Mouse (Mus musculus): ENCODE results near the gene Sbf2.
A peak's percentile ranks its signal among the peaks of the same experiment; 100 is the strongest.

DNA sequence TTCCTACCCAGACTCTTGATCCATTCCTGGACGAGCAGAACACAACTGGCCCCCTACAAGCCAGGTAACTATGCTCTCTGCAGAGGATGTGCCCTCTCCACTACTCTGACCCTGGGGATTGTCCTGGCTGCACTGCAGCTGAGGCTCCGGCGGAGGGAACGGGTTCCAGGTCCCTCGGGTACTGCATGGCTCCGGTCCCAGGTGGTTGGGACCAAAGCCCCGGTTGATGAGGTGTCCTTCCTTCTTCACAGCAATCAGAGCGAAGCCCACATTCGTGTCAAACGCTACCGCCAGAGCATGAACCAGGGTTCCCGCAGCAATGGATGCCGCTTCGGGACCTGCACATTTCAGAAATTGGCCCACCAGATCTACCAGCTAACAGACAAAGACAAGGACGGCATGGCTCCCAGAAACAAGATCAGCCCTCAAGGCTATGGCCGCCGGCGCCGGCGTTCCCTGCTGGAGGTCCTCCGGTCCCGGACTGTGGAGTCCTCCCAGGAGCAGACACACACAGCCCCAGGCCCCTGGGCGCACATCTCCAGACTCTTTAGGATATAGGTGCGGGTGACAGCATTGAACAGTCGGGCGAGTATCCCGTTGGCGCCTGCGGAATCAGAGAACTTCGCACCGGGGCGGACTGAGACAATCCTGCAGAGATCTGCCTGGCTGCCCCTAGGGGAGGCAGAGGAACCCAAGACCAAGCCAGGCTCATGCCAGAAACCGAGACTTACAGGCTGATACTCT, 14.1 kb upstream of the Sbf2 start:
- TF ChIP-seq CTCF (IDR thresholded peaks at IDR 0.05; ENCODE audit: low read depth) (0 out of 2 replicates have a peak, but pooled peaks have one; percentile 7), EP300 (IDR thresholded peaks at IDR 0.05; ENCODE audit: low read depth) (no peak)

Data from heart, postnatal 0 days (tissue).